Mouse (Mus musculus) lung, embryonic 15.5 days (tissue): ENCODE results near the gene Ing2. TPM values are rescaled to one million over a fixed set of nuclear protein-coding genes. Genes with fewer than 3 reads are reported as not detected.
A peak's percentile ranks its signal among the peaks of the same experiment; 100 is the strongest.

Source experiments
- ATAC-seq: fragments of 200-750 bp; cut with Nextera tagmentation; 2 replicates; pipeline ENCODE4 v1.8.0; 2017; ENCODE audit warnings: moderate number of reproducible peaks, borderline replicate concordance; ENCODE audit not compliant: low FRiP score, low TSS enrichment; ENCODE audit errors: extremely low read depth
- H3K27ac ChIP-seq: fragments of 300-500 bp; sonication (generic); 2 replicates; pipeline ENCODE4 v1.5.1; 2015; ENCODE audit warnings: moderate library complexity, mild to moderate bottlenecking, inconsistent platforms
- H3K27me3 ChIP-seq: fragments of 300-500 bp; sonication (generic); 2 replicates; pipeline ENCODE4 v1.6.1; 2015; ENCODE audit warnings: inconsistent platforms
- H3K36me3 ChIP-seq: fragments of 300-500 bp; sonication (generic); 2 replicates; pipeline ENCODE4 v1.6.1; 2015; ENCODE audit warnings: inconsistent platforms
- H3K4me1 ChIP-seq: fragments of 300-500 bp; sonication (generic); 2 replicates; pipeline ENCODE4 v1.6.1; 2015; ENCODE audit warnings: inconsistent platforms
- H3K4me2 ChIP-seq: fragments of 300-500 bp; sonication (generic); 2 replicates; pipeline ENCODE4 v1.6.1; 2015; ENCODE audit warnings: inconsistent platforms, mild to moderate bottlenecking, moderate library complexity
- H3K4me3 ChIP-seq: fragments of 300-500 bp; sonication (generic); 2 replicates; pipeline ENCODE4 v1.5.1; 2015; ENCODE audit warnings: mild to moderate bottlenecking, inconsistent platforms
- H3K9ac ChIP-seq: fragments of 300-500 bp; sonication (generic); 2 replicates; pipeline ENCODE4 v1.6.1; 2015; ENCODE audit warnings: inconsistent platforms
- H3K9me3 ChIP-seq: fragments of 300-500 bp; sonication (generic); 2 replicates; pipeline ENCODE4 v1.6.1; 2016; ENCODE audit warnings: inconsistent platforms
- WGBS: fragments of 180-500 bp; shearing (Covaris S2); methylation state at CpG from one replicate; pipeline ENCODE4 v1.1.7; 2015; 5-methylcytosine and 5-hydroxymethylcytosine counted together
- polyA plus RNA-seq: library from polyadenylated mRNA; unstranded; fragments of >200 nt; fragmentation: Nextera tagmentation; extraction: Ambion mirVana; gene quantifications from 2 replicates; pipeline ENCODE4 v1.2.1, GENCODE M21; 2015

Ing2 gene
- polyA plus RNA-seq, 1 experiment from 2014 or later = 13.6 TPM

- Histone ChIP-seq H3K36me3 (peaks cover 6% of the 10 kb centered on the region; the same call in 1 of the 2 replicates), H3K27ac (peak overlapping the region; percentile 87), H3K9ac (peak overlapping the region; percentile 62), H3K4me3 (peak overlapping the region; percentile 98), H3K4me2 (peak overlapping the region; percentile 71), H3K27me3 (no peaks in the 10 kb centered on the region), H3K9me3 (no peaks in the 10 kb centered on the region), H3K4me1 (peaks cover 13% of the 10 kb centered on the region)
- peak; percentile 60 for ATAC-seq
- WGBS = 0% methylated on average over 49 of the region's 53 CpGs
Measured at GRCm38 (mm10) chr8:47673317-47674139, 1.8 kb downstream of the Ing2 start.

DNA sequence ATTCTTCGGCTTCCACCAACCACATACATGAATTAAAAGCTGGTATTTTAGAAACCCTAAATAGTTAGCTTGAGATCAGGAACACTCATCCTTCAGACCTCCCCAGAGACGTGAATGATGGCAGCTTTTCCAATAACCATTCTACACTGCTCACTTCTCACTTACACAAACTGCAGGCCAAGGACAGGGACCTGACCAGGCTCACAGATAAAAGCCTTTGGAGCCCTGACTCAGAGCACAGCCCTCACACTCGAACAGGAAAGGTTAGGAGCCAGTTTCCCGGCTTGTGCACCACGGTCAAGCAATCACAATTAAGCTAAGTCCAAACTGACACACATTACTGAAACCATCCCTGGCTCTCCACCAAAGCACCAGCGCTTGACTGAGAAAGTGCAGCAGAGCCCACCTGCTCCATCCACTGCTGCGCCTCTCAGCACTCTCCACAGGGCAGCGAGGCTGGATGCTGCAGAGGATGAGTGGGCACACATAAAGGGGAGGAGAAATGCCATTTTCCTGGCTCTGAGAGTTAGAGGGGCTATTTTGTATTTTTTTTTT lies 11.0 kb downstream of the Ing2 start:
- Histone ChIP-seq H3K27me3 (no peaks in the 10 kb centered on the region), H3K27ac (no peak overlapping the region), H3K9ac (no peak overlapping the region), H3K4me2 (no peak overlapping the region), H3K9me3 (no peaks in the 10 kb centered on the region), H3K4me3 (no peak overlapping the region), H3K36me3 (peaks cover 20% of the 10 kb centered on the region; the same call in 1 of the 2 replicates), H3K4me1 (no peaks in the 10 kb centered on the region)
- WGBS = 86% methylated on average over 8 of the region's 8 CpGs
- ATAC-seq = no peak

DNA sequence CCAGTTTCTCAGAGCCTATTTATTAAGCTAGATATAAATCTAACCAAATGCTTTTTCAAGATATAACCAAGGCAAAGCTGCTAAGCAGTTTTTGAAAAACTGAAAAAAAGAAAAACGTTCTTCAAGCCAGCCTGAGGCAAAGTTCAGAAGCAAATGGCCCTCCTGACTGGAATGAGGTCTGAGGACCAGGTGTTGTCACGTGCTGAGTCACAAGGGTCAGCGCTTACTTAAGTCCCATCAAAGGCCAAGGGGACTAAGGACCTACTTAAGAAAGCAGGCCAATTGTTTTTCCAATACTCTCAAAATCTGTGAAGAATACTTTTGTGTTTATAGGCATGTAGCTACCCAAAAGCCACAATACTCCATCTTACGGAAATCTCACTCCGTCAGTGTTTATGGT lies 12.2 kb downstream of the Ing2 start:
- no peak overlapping the region for H3K27ac ChIP-seq
- no peak overlapping the region for H3K4me3 ChIP-seq
- no peak overlapping the region for H3K4me2 ChIP-seq
- no peak for ATAC-seq
- WGBS = 66% methylated on average over 5 of the region's 5 CpGs
- peaks cover 11% of the 10 kb centered on the region; the same call in 1 of the 2 replicates for H3K36me3 ChIP-seq
- H3K9me3 ChIP-seq = no peaks in the 10 kb centered on the region
- no peak overlapping the region for H3K9ac ChIP-seq
- no peaks in the 10 kb centered on the region for H3K27me3 ChIP-seq
- no peaks in the 10 kb centered on the region for H3K4me1 ChIP-seq

DNA sequence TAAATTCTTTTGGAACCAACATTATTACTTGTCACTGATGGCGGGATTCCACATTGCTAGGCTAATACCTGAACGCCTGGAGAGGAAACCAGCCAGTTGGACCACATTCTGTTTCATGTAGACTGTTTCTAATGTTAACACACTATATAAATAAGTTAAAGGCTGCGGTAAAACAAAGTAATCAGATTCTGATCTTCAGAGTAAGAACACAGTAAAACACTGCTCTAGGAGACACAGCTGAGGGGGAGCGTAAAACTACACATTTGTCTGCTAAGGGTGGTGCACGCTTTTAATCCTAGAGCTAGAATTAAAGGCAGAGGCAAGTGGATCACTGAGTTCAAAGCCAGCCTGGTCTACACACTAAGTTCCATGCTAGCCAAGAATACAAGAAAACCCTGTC lies 12.6 kb downstream of the Ing2 start:
- H3K27ac ChIP-seq = no peak overlapping the region
- peaks cover 10% of the 10 kb centered on the region; the same call in 1 of the 2 replicates for H3K36me3 ChIP-seq
- no peak overlapping the region for H3K4me3 ChIP-seq
- no peaks in the 10 kb centered on the region for H3K27me3 ChIP-seq
- no peak overlapping the region for H3K9ac ChIP-seq
- ATAC-seq = no peak
- 62% methylated on average over 5 of the region's 5 CpGs for WGBS
- no peak overlapping the region for H3K4me2 ChIP-seq
- H3K9me3 ChIP-seq = no peaks in the 10 kb centered on the region
- no peaks in the 10 kb centered on the region for H3K4me1 ChIP-seq

- Histone ChIP-seq H3K27me3 (no peaks in the 10 kb centered on the region), H3K4me1 (no peaks in the 10 kb centered on the region), H3K4me2 (no peak overlapping the region), H3K4me3 (no peak overlapping the region), H3K9me3 (no peaks in the 10 kb centered on the region), H3K9ac (no peak overlapping the region), H3K27ac (no peak overlapping the region), H3K36me3 (0 out of 2 replicates have a peak, but pooled peaks cover 1% of the 10 kb centered on the region)
- ATAC-seq = no peak
- 91% methylated on average over 7 of the region's 7 CpGs for WGBS
Measured at GRCm38 (mm10) chr8:47660394-47660793, 15.0 kb downstream of the Ing2 start.

GRCm38 (mm10) chr8:47659463-47659862 lies 15.9 kb downstream of the Ing2 start:
- no peaks in the 10 kb centered on the region for H3K27me3 ChIP-seq
- no peak overlapping the region for H3K9ac ChIP-seq
- no peaks in the 10 kb centered on the region for H3K9me3 ChIP-seq
- no peak overlapping the region for H3K4me2 ChIP-seq
- H3K4me3 ChIP-seq = no peak overlapping the region
- H3K36me3 ChIP-seq = no peaks in the 10 kb centered on the region
- H3K27ac ChIP-seq = no peak overlapping the region
- ATAC-seq = no peak
- WGBS = 85% methylated on average over 5 of the region's 5 CpGs
- H3K4me1 ChIP-seq = no peaks in the 10 kb centered on the region

GRCm38 (mm10) chr8:47654406-47654805 lies 20.9 kb downstream of the Ing2 start:
- H3K27ac ChIP-seq = no peak overlapping the region
- ATAC-seq = no peak
- no peaks in the 10 kb centered on the region for H3K9me3 ChIP-seq
- H3K4me3 ChIP-seq = no peak overlapping the region
- H3K27me3 ChIP-seq = no peaks in the 10 kb centered on the region
- H3K9ac ChIP-seq = no peak overlapping the region
- WGBS = 38% methylated on average over 3 of the region's 3 CpGs
- no peaks in the 10 kb centered on the region for H3K36me3 ChIP-seq
- H3K4me2 ChIP-seq = no peak overlapping the region
- peaks cover 4% of the 10 kb centered on the region; the same call in 1 of the 2 replicates for H3K4me1 ChIP-seq

- Histone ChIP-seq H3K4me1 (peaks cover 4% of the 10 kb centered on the region; the same call in 1 of the 2 replicates), H3K27ac (0 out of 2 replicates have a peak overlapping the region, but pooled peaks have one; percentile 29), H3K9me3 (no peaks in the 10 kb centered on the region), H3K4me2 (no peak overlapping the region), H3K4me3 (no peak overlapping the region), H3K27me3 (no peaks in the 10 kb centered on the region), H3K36me3 (no peaks in the 10 kb centered on the region), H3K9ac (no peak overlapping the region)
- ATAC-seq = no peak
- 69% methylated on average over 3 of the region's 3 CpGs for WGBS
Measured at GRCm38 (mm10) chr8:47652737-47653076, 22.6 kb downstream of the Ing2 start.

DNA sequence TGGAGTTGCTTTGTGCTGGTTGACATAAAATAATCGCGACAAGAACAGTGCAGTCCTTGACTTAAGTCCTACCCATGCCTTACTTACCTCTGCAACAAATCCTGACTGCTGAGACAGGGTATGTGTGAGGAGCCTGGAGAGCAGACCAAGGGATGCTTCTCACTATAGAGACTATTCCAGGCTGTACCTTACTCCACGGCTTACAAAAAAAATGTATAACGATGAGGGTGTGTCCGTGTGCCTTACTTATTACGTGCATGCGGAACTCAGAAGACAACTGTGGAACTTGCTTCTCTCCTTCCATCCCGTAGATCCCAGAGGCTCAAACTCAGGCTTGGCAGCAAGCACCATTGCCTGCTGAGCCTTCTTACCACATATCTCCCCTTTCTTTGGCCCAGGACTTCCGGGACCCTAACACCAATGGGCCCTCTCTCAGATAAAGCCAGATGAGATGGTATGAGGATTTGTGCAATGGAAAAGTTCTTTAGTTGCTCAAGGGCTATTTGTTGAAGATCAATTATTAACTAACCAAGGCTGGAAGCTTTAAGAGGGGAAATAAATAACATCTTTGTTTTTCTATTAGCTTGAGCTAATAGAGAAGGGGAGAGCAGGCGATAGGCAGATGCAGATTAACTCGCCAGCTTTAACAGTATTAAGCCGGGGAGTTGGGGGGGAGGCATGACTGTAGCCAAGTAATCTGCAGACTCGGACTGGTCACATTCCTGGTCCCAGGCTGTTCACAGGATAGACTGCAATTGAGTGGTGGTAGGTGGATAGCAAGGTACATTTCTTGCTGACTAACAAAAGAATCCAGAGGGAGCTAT lies 23.2 kb downstream of the Ing2 start:
- Histone ChIP-seq H3K4me2 (peak overlapping the region; percentile 1; the same call in 1 of the 2 replicates), H3K4me3 (no peak overlapping the region), H3K36me3 (no peaks in the 10 kb centered on the region), H3K27me3 (no peaks in the 10 kb centered on the region), H3K27ac (peak overlapping the region; percentile 29; the same call in 1 of the 2 replicates), H3K4me1 (peaks cover 4% of the 10 kb centered on the region; the same call in 1 of the 2 replicates), H3K9me3 (no peaks in the 10 kb centered on the region; the same call in 1 of the 2 replicates), H3K9ac (no peak overlapping the region)
- ATAC-seq = no peak
- WGBS = 64% methylated on average over 13 of the region's 13 CpGs

- no peak overlapping the region for H3K4me2 ChIP-seq
- WGBS = 40% methylated on average over 4 of the region's 4 CpGs
Measured at GRCm38 (mm10) chr8:47650853-47651252, 24.5 kb downstream of the Ing2 start.

GRCm38 (mm10) chr8:47649551-47649950 lies 25.8 kb downstream of the Ing2 start:
- Histone ChIP-seq H3K4me3 (no peak overlapping the region), H3K9me3 (no peaks in the 10 kb centered on the region; the same call in 1 of the 2 replicates), H3K4me2 (no peak overlapping the region), H3K4me1 (peaks cover 4% of the 10 kb centered on the region; the same call in 1 of the 2 replicates), H3K9ac (no peak overlapping the region), H3K36me3 (no peaks in the 10 kb centered on the region), H3K27ac (no peak overlapping the region), H3K27me3 (no peaks in the 10 kb centered on the region)
- WGBS = 81% methylated on average over 9 of the region's 9 CpGs
- no peak for ATAC-seq

More at GRCm38 (mm10) chr8:47650853-47651252, 24.5 kb downstream of the Ing2 start:
- ATAC-seq = no peak
- no peaks in the 10 kb centered on the region; the same call in 1 of the 2 replicates for H3K9me3 ChIP-seq
- no peaks in the 10 kb centered on the region for H3K36me3 ChIP-seq
- no peak overlapping the region for H3K27ac ChIP-seq
- peaks cover 4% of the 10 kb centered on the region; the same call in 1 of the 2 replicates for H3K4me1 ChIP-seq
- H3K4me3 ChIP-seq = no peak overlapping the region
- H3K9ac ChIP-seq = no peak overlapping the region
- no peaks in the 10 kb centered on the region for H3K27me3 ChIP-seq
